ENCODE assay signal across 9 mouse cellular contexts in the genomic region with DNA sequence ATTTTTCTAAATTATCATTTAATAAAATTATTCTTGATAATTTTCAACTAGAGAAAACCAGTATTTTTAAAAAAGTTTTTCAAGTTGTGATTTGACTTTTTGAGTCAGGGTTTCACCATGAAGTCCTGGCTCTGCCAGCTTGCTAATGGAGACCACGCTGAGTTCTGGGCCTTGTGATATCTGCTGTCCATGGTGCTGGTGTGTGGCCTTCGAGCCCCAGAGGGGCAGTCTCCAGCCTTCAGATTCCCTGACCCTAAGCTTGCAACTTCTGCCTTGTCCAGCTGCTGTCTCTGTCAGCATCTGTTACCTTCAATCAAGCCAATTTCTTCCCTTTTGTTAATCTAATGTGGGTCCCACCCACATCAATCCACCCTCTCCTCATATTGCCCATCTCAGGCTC.
DNase-seq lines count a peak whose midpoint lies in the region; ATAC-seq lines count a peak whose summit lies in the region.
"Had no signal": no experiment of that assay in that cellular context is flagged by ENCODE, and none has a peak within 500 bp of the region (broad histone marks: within the 10 kb centered on the region; RNA-seq: fewer than 3 reads in every experiment).

No protein-coding gene starts in this region.

- no peak overlapping the region for H3K9ac ChIP-seq in kidney, embryonic 16.5 days (replicated peaks; ENCODE audit: low read length)

- no peak for DNase-seq in kidney, postnatal 25 days
- DNase-seq in retina, embryonic 14.5 days (ENCODE audit: low spot score), result peak; percentile 51
- no peak for DNase-seq in retina, postnatal 1 day
- DNase-seq in embryonic facial prominence, embryonic 10.5 days (ENCODE audit: low spot score), result peak; percentile 59
- peak; percentile 9 for DNase-seq in yolk sac, embryonic 10.5 days (ENCODE audit: low spot score)
- DNase-seq in heart, postnatal 36 days, result no peak
- DNase-seq: heart, adult 2 months; right cerebral cortex, adult 18-20 months had no signal

- no peaks in the 10 kb centered on the region for H3K9me3 ChIP-seq in kidney, embryonic 16.5 days (ENCODE audit: low read length)
- H3K9me3 ChIP-seq in embryonic facial prominence, embryonic 10.5 days, result no peaks in the 10 kb centered on the region

- H3K27me3 ChIP-seq in kidney, embryonic 16.5 days (ENCODE audit: insufficient read depth, low read length), result no peaks in the 10 kb centered on the region
- H3K27me3 ChIP-seq in embryonic facial prominence, embryonic 10.5 days (replicated peaks; ENCODE audit: low read depth, poor library complexity, severe bottlenecking), result no peaks in the 10 kb centered on the region

- H3K36me3 ChIP-seq in kidney, embryonic 16.5 days (ENCODE audit: insufficient read depth, low read length), result no peaks in the 10 kb centered on the region
- no peaks in the 10 kb centered on the region for H3K36me3 ChIP-seq in embryonic facial prominence, embryonic 10.5 days (replicated peaks)

- H3K27ac ChIP-seq in kidney, embryonic 16.5 days (ENCODE audit: low read length), result no peak overlapping the region
- H3K27ac ChIP-seq in embryonic facial prominence, embryonic 10.5 days (replicated peaks), result no peak overlapping the region
- H3K27ac ChIP-seq: heart, adult 2 months had no signal

- H3K4me1 ChIP-seq in kidney, embryonic 16.5 days (ENCODE audit: insufficient read depth, low read length), result no peaks in the 10 kb centered on the region
- no peaks in the 10 kb centered on the region for H3K4me1 ChIP-seq in embryonic facial prominence, embryonic 10.5 days

- no peak overlapping the region for H3K4me3 ChIP-seq in kidney, embryonic 16.5 days (ENCODE audit: low read length)
- no peak overlapping the region for H3K4me3 ChIP-seq in embryonic facial prominence, embryonic 10.5 days
- H3K4me3 ChIP-seq: heart, adult 2 months had no signal

- peak; percentile 65; the same call in 1 of the 2 replicates for ATAC-seq in kidney, embryonic 16.5 days (ENCODE audit: low FRiP score, low TSS enrichment)

- intact Hi-C loops in heart, postnatal 36 days (cut with DNase I), result no loop called here

- H3K4me2 ChIP-seq in kidney, embryonic 16.5 days (replicated peaks; ENCODE audit: low read depth, low read length), result no peak overlapping the region

- 5% methylated on average over 2 of the region's 2 CpGs for WGBS in kidney, embryonic 16.5 days
- 7% methylated on average over 2 of the region's 2 CpGs for WGBS in embryonic facial prominence, embryonic 10.5 days

Comparison
In these comparisons a context has a peak if more than half of its experiments do, and no peak if none do; other contexts are left out.
1. DNase-seq: peak in retina, embryonic 14.5 days (single experiment), embryonic facial prominence, embryonic 10.5 days (single experiment) and yolk sac, embryonic 10.5 days (single experiment); none in kidney, postnatal 25 days (0 of 2), retina, postnatal 1 day (single experiment) and heart, postnatal 36 days (0 of 2).